Mouse (Mus musculus): ENCODE results near the gene Tdrd1. TPM values are rescaled to one million over a fixed set of nuclear protein-coding genes. Genes with fewer than 3 reads are reported as not detected.

The Tdrd1 gene
- polyA plus RNA-seq, 1 experiment from 2014 or later = 0.68 TPM

- Histone ChIP-seq H3K27ac (ENCODE audit: low read depth, low read length) (no peak overlapping the region), H3K36me3 (ENCODE audit: control insufficient read depth, insufficient read depth, low read length) (0 out of 2 replicates have a peak, but pooled peaks cover 3% of the 10 kb centered on the region), H3K9ac (ENCODE audit: low read depth, low read length) (no peak overlapping the region), H3K4me2 (replicated peaks; ENCODE audit: low read depth, low read length) (no peak overlapping the region), H3K4me1 (replicated peaks; ENCODE audit: control insufficient read depth, insufficient read depth, low read length) (no peaks in the 10 kb centered on the region), H3K27me3 (ENCODE audit: control insufficient read depth, insufficient read depth, low read length) (no peaks in the 10 kb centered on the region), H3K4me3 (ENCODE audit: low read depth, low read length) (no peak overlapping the region), H3K9me3 (ENCODE audit: control insufficient read depth, low read length) (no peaks in the 10 kb centered on the region)
- DNase-seq (ENCODE audit: low spot score) (no peak), ATAC-seq (ENCODE audit: low FRiP score) (no peak)
- WGBS = 92% methylated on average over 10 of the region's 10 CpGs
Measured at GRCm38 (mm10) chr19:56801656-56802351, 24.2 kb upstream of the Tdrd1 start.

GRCm38 (mm10) chr19:56802352-56802746 lies 23.7 kb upstream of the Tdrd1 start:
- H3K27me3 ChIP-seq (ENCODE audit: control insufficient read depth, insufficient read depth, low read length) = no peaks in the 10 kb centered on the region
- ATAC-seq (ENCODE audit: low FRiP score) (no peak), DNase-seq (ENCODE audit: low spot score) (no peak)
- no peaks in the 10 kb centered on the region for H3K9me3 ChIP-seq (ENCODE audit: control insufficient read depth, low read length)
- 0 out of 2 replicates have a peak, but pooled peaks cover 2% of the 10 kb centered on the region for H3K36me3 ChIP-seq (ENCODE audit: control insufficient read depth, insufficient read depth, low read length)
- H3K4me1 ChIP-seq (replicated peaks; ENCODE audit: control insufficient read depth, insufficient read depth, low read length) = no peaks in the 10 kb centered on the region
- no peak overlapping the region for H3K4me2 ChIP-seq (replicated peaks; ENCODE audit: low read depth, low read length)
- H3K27ac ChIP-seq (ENCODE audit: low read depth, low read length) = no peak overlapping the region
- H3K4me3 ChIP-seq (ENCODE audit: low read depth, low read length) = no peak overlapping the region
- no peak overlapping the region for H3K9ac ChIP-seq (ENCODE audit: low read depth, low read length)
- 88% methylated on average over 3 of the region's 3 CpGs for WGBS

GRCm38 (mm10) chr19:56805366-56805765 lies 20.6 kb upstream of the Tdrd1 start:
- Histone ChIP-seq H3K4me2 (replicated peaks; ENCODE audit: low read depth, low read length) (no peak overlapping the region), H3K4me3 (ENCODE audit: low read depth, low read length) (no peak overlapping the region), H3K9me3 (ENCODE audit: control insufficient read depth, low read length) (no peaks in the 10 kb centered on the region), H3K9ac (ENCODE audit: low read depth, low read length) (no peak overlapping the region), H3K27ac (ENCODE audit: low read depth, low read length) (no peak overlapping the region), H3K36me3 (ENCODE audit: control insufficient read depth, insufficient read depth, low read length) (0 out of 2 replicates have a peak, but pooled peaks cover 5% of the 10 kb centered on the region), H3K27me3 (ENCODE audit: control insufficient read depth, insufficient read depth, low read length) (no peaks in the 10 kb centered on the region), H3K4me1 (replicated peaks; ENCODE audit: control insufficient read depth, insufficient read depth, low read length) (no peaks in the 10 kb centered on the region)
- DNase-seq (ENCODE audit: low spot score) = no peak
- ATAC-seq (ENCODE audit: low FRiP score) = no peak
- WGBS = 90% methylated on average over 2 of the region's 2 CpGs

- DNase-seq (ENCODE audit: low spot score) = no peak
- Histone ChIP-seq H3K27me3 (ENCODE audit: control insufficient read depth, insufficient read depth, low read length) (no peaks in the 10 kb centered on the region), H3K27ac (ENCODE audit: low read depth, low read length) (no peak overlapping the region), H3K4me3 (ENCODE audit: low read depth, low read length) (no peak overlapping the region), H3K9me3 (ENCODE audit: control insufficient read depth, low read length) (no peaks in the 10 kb centered on the region), H3K4me2 (replicated peaks; ENCODE audit: low read depth, low read length) (no peak overlapping the region), H3K9ac (ENCODE audit: low read depth, low read length) (no peak overlapping the region), H3K4me1 (replicated peaks; ENCODE audit: control insufficient read depth, insufficient read depth, low read length) (no peaks in the 10 kb centered on the region), H3K36me3 (ENCODE audit: control insufficient read depth, insufficient read depth, low read length) (0 out of 2 replicates have a peak, but pooled peaks cover 5% of the 10 kb centered on the region)
- no peak for ATAC-seq (ENCODE audit: low FRiP score)
- 92% methylated on average over 5 of the region's 5 CpGs for WGBS
Measured at GRCm38 (mm10) chr19:56807122-56807521, 18.9 kb upstream of the Tdrd1 start.

GRCm38 (mm10) chr19:56808771-56809170 lies 17.2 kb upstream of the Tdrd1 start:
- WGBS = 63% methylated on average over 5 of the region's 5 CpGs
- H3K4me2 ChIP-seq (replicated peaks; ENCODE audit: low read depth, low read length) = no peak overlapping the region
- no peaks in the 10 kb centered on the region for H3K27me3 ChIP-seq (ENCODE audit: control insufficient read depth, insufficient read depth, low read length)
- no peaks in the 10 kb centered on the region for H3K4me1 ChIP-seq (replicated peaks; ENCODE audit: control insufficient read depth, insufficient read depth, low read length)
- H3K9ac ChIP-seq (ENCODE audit: low read depth, low read length) = no peak overlapping the region
- H3K9me3 ChIP-seq (ENCODE audit: control insufficient read depth, low read length) = no peaks in the 10 kb centered on the region
- H3K4me3 ChIP-seq (ENCODE audit: low read depth, low read length) = no peak overlapping the region
- DNase-seq (ENCODE audit: low spot score) (peak; percentile 50), ATAC-seq (ENCODE audit: low FRiP score) (no peak)
- 0 out of 2 replicates have a peak, but pooled peaks cover 5% of the 10 kb centered on the region for H3K36me3 ChIP-seq (ENCODE audit: control insufficient read depth, insufficient read depth, low read length)
- H3K27ac ChIP-seq (ENCODE audit: low read depth, low read length) = no peak overlapping the region

GRCm38 (mm10) chr19:56810641-56811146 lies 15.3 kb upstream of the Tdrd1 start:
- ATAC-seq (ENCODE audit: low FRiP score) (no peak), DNase-seq (ENCODE audit: low spot score) (no peak)
- Histone ChIP-seq H3K4me2 (replicated peaks; ENCODE audit: low read depth, low read length) (no peak overlapping the region), H3K9ac (ENCODE audit: low read depth, low read length) (no peak overlapping the region), H3K9me3 (ENCODE audit: control insufficient read depth, low read length) (no peaks in the 10 kb centered on the region), H3K36me3 (ENCODE audit: control insufficient read depth, insufficient read depth, low read length) (0 out of 2 replicates have a peak, but pooled peaks cover 5% of the 10 kb centered on the region), H3K27me3 (ENCODE audit: control insufficient read depth, insufficient read depth, low read length) (no peaks in the 10 kb centered on the region), H3K4me3 (ENCODE audit: low read depth, low read length) (no peak overlapping the region), H3K4me1 (replicated peaks; ENCODE audit: control insufficient read depth, insufficient read depth, low read length) (no peaks in the 10 kb centered on the region), H3K27ac (ENCODE audit: low read depth, low read length) (no peak overlapping the region)

- no peak overlapping the region for H3K4me2 ChIP-seq (replicated peaks; ENCODE audit: low read depth, low read length)
- H3K27me3 ChIP-seq (ENCODE audit: control insufficient read depth, insufficient read depth, low read length) = no peaks in the 10 kb centered on the region
- H3K4me3 ChIP-seq (ENCODE audit: low read depth, low read length) = no peak overlapping the region
- no peak overlapping the region for H3K27ac ChIP-seq (ENCODE audit: low read depth, low read length)
- H3K4me1 ChIP-seq (replicated peaks; ENCODE audit: control insufficient read depth, insufficient read depth, low read length) = no peaks in the 10 kb centered on the region
- H3K36me3 ChIP-seq (ENCODE audit: control insufficient read depth, insufficient read depth, low read length) = 0 out of 2 replicates have a peak, but pooled peaks cover 5% of the 10 kb centered on the region
- WGBS = 53% methylated on average over 9 of the region's 9 CpGs
- H3K9ac ChIP-seq (ENCODE audit: low read depth, low read length) = no peak overlapping the region
- peak; percentile 59 for DNase-seq (ENCODE audit: low spot score)
- H3K9me3 ChIP-seq (ENCODE audit: control insufficient read depth, low read length) = no peaks in the 10 kb centered on the region
- no peak for ATAC-seq (ENCODE audit: low FRiP score)
Measured at GRCm38 (mm10) chr19:56811590-56811989, 14.4 kb upstream of the Tdrd1 start.

GRCm38 (mm10) chr19:56813360-56813759 lies 12.6 kb upstream of the Tdrd1 start:
- ATAC-seq (ENCODE audit: low FRiP score) = no peak
- Histone ChIP-seq H3K27ac (ENCODE audit: low read depth, low read length) (no peak overlapping the region), H3K9ac (ENCODE audit: low read depth, low read length) (no peak overlapping the region), H3K9me3 (ENCODE audit: control insufficient read depth, low read length) (no peaks in the 10 kb centered on the region), H3K4me1 (replicated peaks; ENCODE audit: control insufficient read depth, insufficient read depth, low read length) (no peaks in the 10 kb centered on the region), H3K4me3 (ENCODE audit: low read depth, low read length) (no peak overlapping the region), H3K36me3 (ENCODE audit: control insufficient read depth, insufficient read depth, low read length) (no peaks in the 10 kb centered on the region), H3K27me3 (ENCODE audit: control insufficient read depth, insufficient read depth, low read length) (no peaks in the 10 kb centered on the region), H3K4me2 (replicated peaks; ENCODE audit: low read depth, low read length) (no peak overlapping the region)
- DNase-seq (ENCODE audit: low spot score) = no peak
- WGBS = 85% methylated on average over 4 of the region's 4 CpGs

Measured in hindbrain, embryonic 11.5 days (tissue).